Mouse (Mus musculus) ES-Bruce4 (cell line): ENCODE results near the gene Kptn.

Experiments used
- CTCF ChIP-seq: IDR thresholded peaks from one replicate; pipeline ENCODE4 v1.8.1; 2011; ENCODE audit warnings: low read depth, low read length
- EP300 ChIP-seq: IDR thresholded peaks from 2 replicates; pipeline ENCODE4 v1.6.1; 2011; ENCODE audit warnings: low read depth, low read length; ENCODE audit not compliant: insufficient read depth
- POLR2A ChIP-seq: IDR thresholded peaks from one replicate; pipeline ENCODE4 v1.8.1; 2011; ENCODE audit warnings: low read length; ENCODE audit not compliant: insufficient read depth

GRCm38 (mm10) chr7:16080581-16080980, 39.1 kb upstream of the Kptn start:
- no peak for TF ChIP-seq POLR2A
- no peak for TF ChIP-seq CTCF
- no peak for TF ChIP-seq EP300
